Mouse (Mus musculus) midbrain, embryonic 15.5 days (tissue): ENCODE measurements around the gene Wwp2. TPM values are rescaled to one million over a fixed set of nuclear protein-coding genes. Genes with fewer than 3 reads are reported as not detected.

ENCODE experiments used
- ATAC-seq: fragments of 200-750 bp; cut with Nextera tagmentation; replicated peaks from 2 replicates; pipeline ENCODE4 v1.8.0; 2017; ENCODE audit warnings: moderate TSS enrichment
- H3K27ac ChIP-seq: fragments of 300-500 bp; sonication (generic); 2 replicates; pipeline ENCODE4 v1.5.1; 2015; ENCODE audit warnings: mild to moderate bottlenecking, inconsistent platforms
- H3K27me3 ChIP-seq: fragments of 300-500 bp; sonication (generic); replicated peaks from 2 replicates; pipeline ENCODE4 v1.6.1; 2015; ENCODE audit warnings: inconsistent platforms
- H3K36me3 ChIP-seq: fragments of 300-500 bp; sonication (generic); replicated peaks from 2 replicates; pipeline ENCODE4 v1.6.1; 2015; ENCODE audit warnings: inconsistent platforms
- H3K4me1 ChIP-seq: fragments of 300-500 bp; sonication (generic); 2 replicates; pipeline ENCODE4 v1.6.1; 2015; ENCODE audit warnings: inconsistent platforms
- H3K4me2 ChIP-seq: fragments of 300-500 bp; sonication (generic); 2 replicates; pipeline ENCODE4 v1.6.1; 2015; ENCODE audit warnings: inconsistent platforms, mild to moderate bottlenecking, moderate library complexity
- H3K4me3 ChIP-seq: fragments of 300-500 bp; sonication (generic); 2 replicates; pipeline ENCODE4 v1.5.1; 2015; ENCODE audit warnings: mild to moderate bottlenecking, inconsistent platforms
- H3K9ac ChIP-seq: fragments of 300-500 bp; sonication (generic); 2 replicates; pipeline ENCODE4 v1.6.1; 2015; ENCODE audit warnings: mild to moderate bottlenecking, inconsistent platforms
- H3K9me3 ChIP-seq: fragments of 300-500 bp; sonication (generic); 2 replicates; pipeline ENCODE4 v1.6.1; 2016; ENCODE audit warnings: inconsistent platforms
- WGBS: fragments of 180-500 bp; shearing (Covaris S2); methylation state at CpG from one replicate; pipeline ENCODE4 v1.1.7; 2015; ENCODE audit warnings: mixed read lengths; 5-methylcytosine and 5-hydroxymethylcytosine counted together
- polyA plus RNA-seq: library from polyadenylated mRNA; unstranded; fragments of >200 nt; fragmentation: Nextera tagmentation; extraction: Ambion mirVana; gene quantifications from 2 replicates; pipeline ENCODE4 v1.2.1, GENCODE M21; 2015

The Wwp2 gene
- polyA plus RNA-seq, 1 experiment from 2014 or later, result 44.3 TPM

DNA sequence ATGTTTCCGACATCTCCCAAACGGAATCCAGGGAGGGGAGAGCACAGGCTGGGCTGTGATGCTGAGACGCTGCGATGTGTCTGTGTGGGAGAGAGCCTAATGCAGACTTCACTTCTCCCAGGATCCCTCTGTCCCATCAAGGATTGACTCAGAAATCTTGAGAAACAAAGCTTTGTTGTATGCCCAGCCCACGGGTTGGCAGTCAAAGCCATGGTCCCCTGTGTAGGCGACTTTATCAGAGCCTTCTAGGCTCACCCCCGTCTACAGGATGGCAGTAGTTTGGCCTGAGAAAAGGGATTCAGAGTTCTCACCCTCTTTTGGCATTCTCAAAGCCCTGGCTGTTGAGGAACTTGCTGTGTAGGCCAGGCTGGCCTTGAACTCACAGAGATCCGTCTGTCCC lies 142.4 kb downstream of the Wwp2 start:
- H3K9me3 ChIP-seq, result no peaks in the 10 kb centered on the region
- H3K36me3 ChIP-seq, result peaks cover 46% of the 10 kb centered on the region
- H3K9ac ChIP-seq, result no peak overlapping the region
- no peak overlapping the region for H3K4me3 ChIP-seq
- ATAC-seq, result no peak
- H3K27me3 ChIP-seq, result no peaks in the 10 kb centered on the region
- H3K27ac ChIP-seq, result no peak overlapping the region
- H3K4me2 ChIP-seq, result no peak overlapping the region
- peaks cover 4% of the 10 kb centered on the region; the same call in 1 of the 2 replicates for H3K4me1 ChIP-seq
- 90% methylated on average over 8 of the region's 8 CpGs for WGBS

DNA sequence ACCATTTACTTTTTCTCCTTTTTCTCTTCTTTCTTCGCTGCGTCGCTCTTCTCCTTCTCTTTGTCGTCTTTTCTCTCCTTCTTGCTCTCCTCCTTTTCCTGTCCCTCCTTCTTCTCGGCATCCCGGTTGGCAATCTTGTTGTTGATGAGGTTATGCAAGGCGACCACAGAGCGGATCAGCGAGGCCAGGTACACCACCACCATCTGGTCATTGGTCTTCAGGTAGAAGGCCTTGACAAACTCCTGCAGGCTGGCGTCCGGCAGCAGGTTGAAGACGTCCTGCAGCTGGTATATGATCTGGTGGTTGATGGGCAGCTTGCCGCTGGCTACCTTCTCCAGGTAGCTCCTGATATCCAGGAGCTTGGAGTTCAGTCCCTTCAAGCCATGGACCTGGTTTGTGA lies 144.7 kb downstream of the Wwp2 start:
- H3K4me3 ChIP-seq, result no peak overlapping the region
- no peaks in the 10 kb centered on the region for H3K9me3 ChIP-seq
- H3K4me2 ChIP-seq, result no peak overlapping the region
- H3K4me1 ChIP-seq, result peaks cover 6% of the 10 kb centered on the region; the same call in 1 of the 2 replicates
- H3K27me3 ChIP-seq, result no peaks in the 10 kb centered on the region
- WGBS, result 97% methylated on average over 13 of the region's 13 CpGs
- H3K9ac ChIP-seq, result no peak overlapping the region
- H3K27ac ChIP-seq, result no peak overlapping the region
- peaks cover 59% of the 10 kb centered on the region for H3K36me3 ChIP-seq
- no peak for ATAC-seq

DNA sequence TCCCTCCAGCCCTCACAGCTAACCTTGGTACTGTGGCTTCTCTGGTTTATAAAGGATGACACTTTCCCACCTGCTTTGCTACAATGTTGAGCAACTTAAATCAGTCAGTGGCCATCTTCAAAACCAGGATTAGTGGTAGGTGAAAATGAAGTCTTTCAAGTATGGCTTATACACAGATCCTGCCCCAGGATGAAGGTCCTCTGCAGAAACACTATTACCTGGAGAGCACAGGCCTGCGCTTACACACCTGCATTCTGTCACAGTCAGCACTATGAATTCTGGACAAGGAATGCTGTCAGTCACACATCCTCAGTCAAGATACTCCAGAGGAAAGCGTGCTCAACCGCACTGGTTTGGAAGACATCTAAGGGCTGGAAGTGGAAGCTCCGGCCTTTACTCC lies 145.4 kb downstream of the Wwp2 start:
- Histone ChIP-seq H3K27ac (no peak overlapping the region), H3K36me3 (peaks cover 59% of the 10 kb centered on the region), H3K9ac (no peak overlapping the region), H3K4me2 (no peak overlapping the region), H3K4me3 (no peak overlapping the region), H3K9me3 (no peaks in the 10 kb centered on the region), H3K4me1 (peaks cover 8% of the 10 kb centered on the region), H3K27me3 (no peaks in the 10 kb centered on the region)
- WGBS, result 97% methylated on average over 4 of the region's 4 CpGs
- no peak for ATAC-seq

DNA sequence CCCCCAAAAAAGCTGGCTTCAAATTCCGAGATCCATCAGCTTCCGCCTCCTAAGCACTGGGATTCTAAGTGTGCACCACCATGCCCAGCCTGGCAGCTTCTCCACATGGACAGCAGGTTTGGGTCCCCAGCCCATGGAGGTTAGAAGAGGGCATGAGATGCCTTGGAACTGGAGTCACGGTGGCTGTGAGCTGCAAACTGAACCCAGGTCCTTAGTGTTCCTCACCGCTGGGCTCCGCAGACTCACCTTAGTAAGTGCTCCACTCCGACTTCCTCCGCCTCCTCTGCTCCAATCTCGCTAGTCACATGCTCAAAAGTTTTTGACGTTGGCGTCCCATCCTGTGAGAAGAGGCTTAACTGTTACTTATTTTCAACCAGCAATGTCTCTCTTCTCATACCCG lies 146.0 kb downstream of the Wwp2 start:
- Histone ChIP-seq H3K9ac (no peak overlapping the region), H3K27ac (no peak overlapping the region), H3K4me3 (no peak overlapping the region), H3K27me3 (no peaks in the 10 kb centered on the region), H3K4me1 (peaks cover 12% of the 10 kb centered on the region), H3K9me3 (no peaks in the 10 kb centered on the region), H3K4me2 (no peak overlapping the region), H3K36me3 (peaks cover 59% of the 10 kb centered on the region)
- 94% methylated on average over 11 of the region's 11 CpGs for WGBS
- no peak for ATAC-seq

DNA sequence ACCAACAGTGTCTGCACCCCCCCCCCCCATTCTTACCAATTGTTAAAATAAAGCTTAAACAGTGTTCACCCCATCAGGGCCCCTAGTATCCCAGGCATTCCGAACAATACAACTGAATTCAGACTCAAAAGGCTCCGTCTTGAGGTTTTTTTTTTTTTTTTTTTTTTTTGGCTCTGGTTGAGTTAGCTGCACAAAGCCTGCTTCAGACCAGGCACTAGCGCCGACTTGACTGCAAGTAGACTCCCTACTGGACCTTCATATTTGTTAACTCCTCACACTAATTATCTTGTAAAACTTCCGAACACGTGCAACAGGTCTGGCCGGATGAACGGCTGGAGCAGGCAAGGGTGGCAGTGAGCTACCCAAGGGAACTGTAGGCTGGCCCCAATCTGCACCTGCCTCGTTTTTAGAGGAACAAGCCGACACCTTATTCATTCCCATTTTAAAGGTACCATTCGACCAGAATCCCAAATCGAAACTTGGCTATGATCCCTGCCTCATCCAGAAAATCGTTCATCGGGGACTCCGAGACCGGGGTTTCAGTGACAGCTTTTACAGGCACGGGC lies 151.3 kb downstream of the Wwp2 start:
- Histone ChIP-seq H3K9ac (peak overlapping the region; percentile 66), H3K27ac (peak overlapping the region; percentile 87), H3K4me1 (peaks cover 16% of the 10 kb centered on the region), H3K9me3 (no peaks in the 10 kb centered on the region), H3K36me3 (peaks cover 19% of the 10 kb centered on the region), H3K27me3 (no peaks in the 10 kb centered on the region), H3K4me2 (peak overlapping the region; percentile 93), H3K4me3 (peak overlapping the region; percentile 70)
- WGBS, result 1% methylated on average over 17 of the region's 17 CpGs
- ATAC-seq, result peak; percentile 14; the same call in 1 of the 2 replicates

DNA sequence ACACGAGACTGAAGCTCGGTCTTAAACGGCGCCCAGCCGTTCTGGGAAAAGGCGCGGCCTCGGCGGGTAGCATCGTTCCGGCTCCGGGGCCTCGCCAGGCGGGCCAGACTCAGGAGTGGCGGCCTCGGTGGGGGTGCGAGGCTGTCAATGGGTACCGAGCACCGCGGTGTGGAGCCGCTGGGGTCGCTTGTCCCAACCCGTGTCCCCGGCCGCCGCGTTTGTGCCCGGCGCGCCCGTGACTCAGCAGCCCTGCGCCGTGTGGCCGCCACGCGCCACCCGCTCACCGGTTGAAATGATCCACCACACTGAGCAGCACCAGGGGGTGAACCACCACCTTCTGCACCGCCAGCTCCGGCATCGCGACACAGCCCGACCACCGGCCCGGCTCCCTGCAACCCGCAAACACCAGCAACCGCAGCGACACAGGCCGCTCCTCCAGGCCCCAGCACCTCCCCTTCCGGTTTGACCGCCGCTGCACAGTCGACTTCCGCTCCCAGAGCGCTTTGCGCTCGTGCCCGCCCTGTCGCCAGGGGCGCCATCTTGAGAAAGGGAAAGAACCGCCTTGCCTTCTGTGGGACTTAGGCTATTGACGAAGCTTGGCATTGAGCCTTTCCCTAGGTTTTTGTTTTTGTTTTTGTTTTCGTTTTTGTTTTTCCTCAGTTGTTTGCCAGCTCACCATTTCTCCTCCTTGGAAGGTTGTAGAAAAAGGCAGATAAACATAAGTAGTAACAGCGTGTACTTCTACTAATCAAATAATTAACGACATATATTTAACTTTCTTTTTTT lies 152.0 kb downstream of the Wwp2 start, which contains the start of gene Psmd7:
TSS of gene Psmd7 (minus strand) at position 470 of the 786 bp plus-strand sequence.
- Histone ChIP-seq H3K9ac (peak within 1 kb of the TSS; percentile 66), H3K27me3 (no peaks in the 10 kb centered on the region), H3K27ac (peak within 1 kb of the TSS; percentile 87), H3K36me3 (peaks cover 13% of the 10 kb centered on the region; the same call in 1 of the 2 replicates), H3K4me2 (peak within 1 kb of the TSS; percentile 93), H3K4me3 (peak within 1 kb of the TSS; percentile 70), H3K4me1 (peaks cover 16% of the 10 kb centered on the region), H3K9me3 (no peaks in the 10 kb centered on the region)
- peak; percentile 98 for ATAC-seq
- WGBS, result 1% methylated on average over 64 of the region's 65 CpGs

DNA sequence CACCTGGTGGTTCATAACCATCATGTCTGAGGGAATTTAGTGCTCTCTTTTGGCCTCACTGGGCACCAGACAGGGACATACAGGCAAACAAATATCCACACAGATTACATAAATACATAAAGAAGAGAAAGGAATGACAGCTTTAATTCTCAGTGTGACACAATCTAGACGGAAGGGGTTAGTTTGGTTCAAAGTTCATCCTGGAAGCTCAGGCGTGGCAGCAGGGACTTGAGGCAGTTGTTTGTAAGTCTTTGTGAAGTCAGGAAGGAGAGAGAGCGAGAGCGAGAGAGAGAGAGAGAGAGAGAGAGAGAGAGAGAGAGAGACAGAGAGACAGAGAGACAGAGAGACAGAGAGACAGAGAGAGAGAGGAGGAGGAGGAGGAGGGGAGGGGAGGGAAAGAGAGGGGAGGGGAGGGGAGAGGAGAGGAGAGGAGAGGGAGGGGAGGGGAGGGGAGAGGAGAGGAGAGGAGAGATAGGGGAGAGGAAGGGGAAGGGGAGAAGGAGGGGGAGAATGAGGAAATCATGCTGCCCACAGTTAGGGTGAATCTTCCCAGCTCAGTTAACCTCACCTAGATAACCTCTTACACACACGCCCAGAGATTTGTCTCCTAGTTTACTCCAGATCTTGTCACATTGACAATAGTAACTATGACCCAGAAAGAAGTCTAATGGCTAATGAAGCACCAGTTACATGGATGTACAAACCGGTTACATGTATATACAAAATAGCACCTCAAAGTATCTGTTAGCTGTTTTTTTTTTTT lies 158.0 kb downstream of the Wwp2 start:
- WGBS, result 83% methylated on average over 6 of the region's 6 CpGs
- no peak overlapping the region for H3K4me3 ChIP-seq
- no peaks in the 10 kb centered on the region for H3K9me3 ChIP-seq
- H3K4me2 ChIP-seq, result no peak overlapping the region
- H3K27ac ChIP-seq, result no peak overlapping the region
- no peak overlapping the region for H3K9ac ChIP-seq
- no peaks in the 10 kb centered on the region for H3K27me3 ChIP-seq
- no peaks in the 10 kb centered on the region for H3K36me3 ChIP-seq
- H3K4me1 ChIP-seq, result no peaks in the 10 kb centered on the region
- ATAC-seq, result no peak

DNA sequence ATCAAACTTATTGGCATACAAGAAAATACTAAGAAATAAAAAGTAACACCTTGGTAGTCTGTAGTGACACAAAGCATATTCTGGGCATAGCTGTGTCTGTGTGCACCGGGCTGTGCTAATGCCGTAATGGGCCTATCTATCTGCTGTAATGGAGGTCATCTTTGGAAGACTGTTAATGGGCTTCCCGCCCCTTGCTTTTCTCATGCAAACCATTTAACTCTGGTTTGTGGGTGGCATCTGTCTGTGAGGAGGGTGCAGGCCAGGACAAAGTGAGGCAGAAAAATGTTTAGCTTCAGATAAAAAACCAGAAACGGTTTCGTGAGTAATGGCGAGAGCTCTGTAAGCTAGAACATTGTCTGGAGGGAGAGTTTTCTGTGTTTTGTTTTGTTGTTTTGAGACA lies 158.7 kb downstream of the Wwp2 start:
- no peak for ATAC-seq
- Histone ChIP-seq H3K27ac (no peak overlapping the region), H3K9me3 (no peaks in the 10 kb centered on the region), H3K4me2 (no peak overlapping the region), H3K9ac (no peak overlapping the region), H3K4me1 (no peaks in the 10 kb centered on the region), H3K4me3 (no peak overlapping the region), H3K27me3 (no peaks in the 10 kb centered on the region), H3K36me3 (no peaks in the 10 kb centered on the region)
- 75% methylated on average over 6 of the region's 6 CpGs for whole genome bisulfite sequencing

DNA sequence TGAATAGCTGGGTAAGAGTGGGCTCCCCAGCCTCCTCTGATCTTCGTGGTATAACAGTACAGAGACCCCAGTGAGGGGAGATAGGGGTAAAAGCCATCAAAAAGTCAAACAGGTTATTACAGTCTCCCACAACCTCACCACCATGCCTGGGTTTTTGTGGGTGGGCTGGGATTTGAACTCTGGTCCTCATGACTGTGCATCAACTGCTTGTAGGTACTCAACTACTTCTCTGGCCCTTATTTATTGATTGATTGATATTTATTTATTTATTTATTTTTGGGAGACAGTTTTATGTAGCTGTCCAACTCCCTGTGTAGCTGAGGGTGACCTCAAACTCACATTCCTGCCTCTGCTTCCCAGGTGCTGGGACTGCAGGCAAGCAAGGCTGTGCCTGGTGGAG lies 161.6 kb downstream of the Wwp2 start:
- no peak overlapping the region for H3K9ac ChIP-seq
- H3K9me3 ChIP-seq, result no peaks in the 10 kb centered on the region
- no peaks in the 10 kb centered on the region for H3K27me3 ChIP-seq
- no peak overlapping the region for H3K27ac ChIP-seq
- H3K4me3 ChIP-seq, result no peak overlapping the region
- no peaks in the 10 kb centered on the region for H3K4me1 ChIP-seq
- no peak for ATAC-seq
- 73% methylated on average over 1 of the region's 1 CpGs for WGBS
- H3K36me3 ChIP-seq, result no peaks in the 10 kb centered on the region
- no peak overlapping the region for H3K4me2 ChIP-seq

DNA sequence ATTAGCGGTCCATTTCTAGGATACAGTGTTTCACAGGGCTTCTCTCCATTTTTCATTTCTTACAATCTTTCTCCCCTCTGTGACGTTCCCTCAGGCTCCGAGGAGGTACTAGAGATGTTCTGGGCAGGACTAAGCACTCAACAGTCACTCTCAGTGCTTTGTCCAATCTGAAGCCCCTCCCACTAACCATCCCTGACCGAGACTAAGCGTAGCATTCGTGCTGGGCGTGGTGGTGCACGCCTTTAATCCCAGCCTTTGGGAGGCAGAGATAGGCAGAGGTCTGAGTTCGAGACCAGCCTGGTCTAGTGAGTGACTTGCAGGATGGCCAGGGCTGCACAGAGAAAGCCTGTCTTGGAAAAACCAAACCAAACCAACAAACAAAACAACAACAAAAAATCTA lies 163.5 kb downstream of the Wwp2 start:
- Histone ChIP-seq H3K4me3 (no peak overlapping the region), H3K4me2 (no peak overlapping the region), H3K9me3 (no peaks in the 10 kb centered on the region), H3K9ac (no peak overlapping the region), H3K27me3 (no peaks in the 10 kb centered on the region), H3K36me3 (no peaks in the 10 kb centered on the region), H3K4me1 (peaks cover 13% of the 10 kb centered on the region), H3K27ac (no peak overlapping the region)
- WGBS, result 84% methylated on average over 9 of the region's 9 CpGs
- ATAC-seq, result no peak

DNA sequence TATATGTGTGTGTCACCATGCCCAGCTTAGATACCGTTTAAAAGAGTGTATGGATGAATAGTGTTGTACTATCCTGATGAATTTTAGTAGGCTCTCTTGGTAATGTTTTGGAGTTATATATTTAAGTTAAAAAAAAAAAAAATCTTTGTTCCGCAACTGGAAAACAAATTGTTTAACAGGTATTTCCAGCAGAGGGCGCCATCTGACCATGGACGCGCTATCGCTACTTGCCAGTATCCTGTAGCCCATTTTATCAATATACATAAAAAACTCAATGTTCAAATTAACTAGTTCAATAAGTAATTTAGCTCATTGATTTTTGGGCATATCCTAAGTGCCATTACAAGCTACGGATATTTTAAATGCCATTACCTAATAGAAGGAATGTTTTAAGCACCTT lies 166.9 kb downstream of the Wwp2 start:
- Histone ChIP-seq H3K4me3 (no peak overlapping the region), H3K9me3 (no peaks in the 10 kb centered on the region), H3K4me2 (no peak overlapping the region), H3K27ac (no peak overlapping the region), H3K36me3 (no peaks in the 10 kb centered on the region), H3K4me1 (peaks cover 14% of the 10 kb centered on the region), H3K9ac (no peak overlapping the region), H3K27me3 (no peaks in the 10 kb centered on the region)
- 5% methylated on average over 7 of the region's 7 CpGs for WGBS
- no peak for ATAC-seq
